Mouse (Mus musculus) kidney, adult 9 months (tissue): Measurements from ENCODE around the gene Filip1l.

Experiments
- DNase-seq: peaks from one replicate; pipeline ENCODE4 v3.0.0; 2022

The Filip1l gene

DNA sequence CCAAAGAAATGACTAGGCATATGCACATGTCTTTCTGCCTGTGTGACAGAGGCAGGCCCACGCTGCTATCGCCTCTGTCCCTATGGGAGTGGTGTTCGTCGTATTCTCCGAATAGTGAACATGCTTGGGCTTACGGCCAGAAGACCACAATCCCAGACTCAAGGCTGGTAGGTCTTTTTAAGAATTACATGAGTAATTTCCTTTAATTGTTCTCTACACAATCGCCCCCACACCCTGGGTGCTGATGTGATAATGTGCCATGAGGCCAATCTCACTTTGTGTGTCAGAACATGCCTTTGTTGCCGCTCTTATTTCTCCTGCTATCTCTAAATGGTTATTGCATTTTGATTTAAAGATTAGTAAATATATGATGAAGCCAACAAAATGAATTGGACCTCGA, 132.4 kb downstream of the Filip1l start:
- DNase-seq: peak; percentile 17

DNA sequence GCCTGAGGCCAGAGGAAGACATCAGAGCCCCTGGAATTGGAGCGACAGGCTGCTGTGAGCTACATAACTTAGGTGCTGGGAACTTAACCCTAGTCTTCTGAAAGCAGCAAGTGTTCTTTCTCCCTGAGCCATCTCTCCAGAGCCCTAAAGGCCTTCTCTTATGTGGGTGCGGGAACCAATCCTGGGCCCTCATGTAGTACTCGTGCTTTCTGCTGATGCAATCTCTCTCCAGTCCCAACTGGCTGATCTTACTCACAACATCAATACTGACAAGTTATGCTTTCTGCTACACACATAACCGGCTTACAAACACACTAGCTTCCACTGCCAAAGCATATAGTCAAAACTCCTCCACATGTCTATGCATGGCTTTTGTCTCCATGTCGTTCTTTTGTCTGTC, 133.4 kb downstream of the Filip1l start:
- no peak for DNase-seq

DNA sequence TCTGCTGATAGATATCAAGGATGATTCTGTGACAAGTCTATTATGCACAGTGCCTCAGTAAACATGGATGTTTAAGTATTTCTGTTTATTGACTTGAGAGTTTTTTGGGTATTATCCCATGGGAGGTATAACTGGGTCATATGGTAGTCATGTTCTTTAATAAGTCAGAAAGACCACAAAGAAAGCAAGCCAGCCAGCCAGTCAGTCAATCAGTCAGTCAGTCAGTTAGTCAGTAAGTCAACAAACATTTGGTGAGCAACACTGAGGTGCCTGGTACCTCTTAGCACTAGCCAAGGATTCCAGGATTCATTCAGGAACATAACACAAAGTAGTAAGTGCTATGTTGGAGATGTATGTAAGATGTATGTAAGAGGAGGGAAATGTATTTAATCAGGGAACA, 135.8 kb downstream of the Filip1l start:
- no peak for DNase-seq

DNA sequence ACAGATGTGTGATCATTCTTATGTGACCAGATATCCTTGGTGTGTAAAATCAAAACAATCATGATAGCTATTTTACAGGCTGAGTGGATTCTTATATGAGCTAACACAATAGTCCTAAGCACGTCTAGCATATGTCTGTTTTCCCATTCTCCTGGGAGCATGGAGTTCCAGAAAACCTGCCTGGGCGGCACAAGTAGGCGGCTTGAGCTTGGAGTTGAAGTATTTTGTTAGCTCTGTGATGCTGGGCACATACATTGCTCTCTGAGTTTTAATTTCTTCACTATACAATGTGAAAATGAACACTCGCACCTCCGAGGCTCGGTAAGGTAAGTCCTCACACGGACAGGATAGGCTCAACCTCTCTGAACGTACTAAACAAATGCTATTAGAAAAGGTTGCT, 137.8 kb downstream of the Filip1l start:
- no peak for DNase-seq

DNA sequence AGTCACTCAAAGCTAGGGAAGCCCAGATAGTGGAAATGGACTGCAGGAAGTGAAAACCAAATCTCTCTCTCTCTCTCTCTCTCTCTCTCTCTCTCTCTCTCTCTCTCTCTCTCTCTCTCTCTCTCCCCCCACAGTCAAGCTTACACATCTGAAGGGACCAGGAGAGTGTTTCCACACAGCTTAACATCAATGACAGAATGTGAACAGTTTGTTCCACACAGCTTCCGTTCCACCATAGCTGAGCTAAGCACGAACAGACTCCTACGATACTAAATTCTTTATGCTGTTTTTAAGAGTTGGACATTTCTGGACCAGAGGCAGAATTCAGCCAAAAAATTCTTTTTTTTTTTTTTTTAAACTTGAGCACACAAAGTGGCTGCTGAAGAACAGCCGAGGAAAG, 139.0 kb downstream of the Filip1l start:
- no peak for DNase-seq

DNA sequence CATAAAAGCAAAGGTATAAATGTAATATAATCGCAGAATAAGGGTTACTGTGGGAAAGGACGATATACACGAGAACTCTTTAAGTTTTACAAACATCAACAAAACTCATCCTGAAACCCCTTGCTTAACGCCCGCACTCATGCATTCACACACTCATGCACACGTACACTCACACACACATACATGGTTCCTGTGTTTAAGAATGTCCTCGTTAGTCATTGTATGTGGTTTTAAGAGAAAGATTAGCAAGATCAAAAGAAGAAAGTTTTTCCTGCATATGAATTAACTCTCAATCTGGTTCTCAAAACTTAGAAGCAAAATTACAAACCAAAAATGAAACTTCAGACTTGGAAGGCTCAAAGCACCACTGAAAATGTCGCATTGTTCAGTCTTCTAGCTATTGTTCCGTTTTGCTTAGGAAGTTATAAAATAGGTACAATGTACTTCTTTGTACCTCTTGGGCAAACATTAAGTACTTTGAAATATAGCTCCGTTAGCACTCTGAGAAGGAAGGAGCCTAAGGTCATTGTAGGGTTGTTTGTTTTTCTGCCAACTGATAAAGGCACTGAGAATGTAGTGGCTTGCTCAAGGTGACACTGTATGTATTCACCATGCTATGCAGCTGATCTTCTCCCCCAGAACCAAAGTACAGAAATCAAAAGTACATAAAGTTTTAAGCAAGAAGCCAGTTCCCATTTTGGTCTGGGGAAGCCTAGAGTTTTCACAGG, 142.7 kb downstream of the Filip1l start:
- no peak for DNase-seq

DNA sequence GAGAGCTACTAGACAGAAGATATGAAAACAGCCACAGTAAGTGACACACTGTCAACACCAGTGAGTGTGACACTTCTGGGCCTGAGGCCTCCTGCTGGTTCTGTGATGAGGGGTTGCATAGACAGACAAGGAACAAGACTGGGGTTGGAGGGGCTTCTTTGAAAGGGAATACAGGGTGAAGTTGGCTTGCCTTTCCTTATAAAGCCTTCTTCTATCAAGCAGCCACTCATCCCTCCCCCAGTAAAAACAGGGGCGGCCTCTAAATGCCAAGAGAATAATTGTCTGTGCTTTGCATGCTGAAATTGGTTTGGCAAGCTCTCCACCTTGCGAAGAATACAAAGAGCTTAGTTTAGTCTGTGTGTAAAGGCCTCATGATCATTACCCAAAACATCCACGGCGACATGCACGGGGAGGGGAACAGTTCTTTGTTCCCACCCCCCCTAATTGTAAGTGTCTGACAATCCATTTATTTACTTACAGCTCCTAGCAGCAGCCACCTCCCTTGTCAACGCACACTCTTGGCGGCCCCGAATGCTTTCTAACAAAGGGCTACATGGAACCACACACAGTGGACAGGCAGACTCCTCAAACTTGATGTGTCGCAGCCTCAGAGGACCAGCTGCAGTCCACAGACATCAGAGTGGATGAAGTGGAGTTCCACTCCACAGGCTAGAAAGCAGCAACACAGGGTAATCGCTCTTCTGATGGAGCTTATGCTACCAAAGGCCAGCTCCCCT, 143.7 kb downstream of the Filip1l start:
- no peak for DNase-seq

DNA sequence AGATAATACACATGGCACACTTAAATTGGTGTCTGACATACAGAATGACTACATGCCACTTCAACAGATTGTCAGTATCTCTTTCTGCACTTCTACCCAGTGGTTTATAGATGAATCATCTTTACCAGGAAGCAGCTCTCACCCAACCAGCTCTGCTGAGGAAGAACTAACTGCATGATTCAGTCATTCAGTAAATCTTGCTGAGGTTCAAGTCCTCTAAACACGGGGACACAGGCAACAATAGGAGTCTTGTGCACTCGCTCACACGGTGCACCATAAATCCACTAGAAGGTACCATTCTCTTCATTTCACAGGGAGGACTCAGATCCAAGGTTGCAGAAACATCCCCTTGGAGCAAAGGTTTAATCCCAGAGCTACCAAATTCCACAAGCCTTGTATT, 148.0 kb downstream of the Filip1l start:
- no peak for DNase-seq

DNA sequence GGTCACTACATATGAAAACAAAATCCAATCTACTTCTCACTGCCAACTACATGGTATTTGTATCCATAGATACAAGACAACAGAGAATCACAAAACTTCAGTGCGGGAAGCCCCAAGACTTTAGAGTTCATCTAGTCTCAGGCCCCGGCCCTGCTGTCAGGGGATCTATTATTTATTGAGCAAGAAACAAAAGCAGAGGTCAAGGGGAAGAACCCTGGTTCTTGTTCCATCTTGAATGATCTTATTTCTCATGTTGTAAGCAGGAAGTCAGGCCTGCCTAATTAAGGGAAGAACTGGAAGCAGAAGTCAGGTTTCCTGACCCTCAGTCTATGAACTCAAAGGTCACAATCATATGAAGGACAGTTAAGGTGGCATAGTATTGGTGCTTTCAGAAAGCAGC, 149.3 kb downstream of the Filip1l start:
- peak; percentile 28 for DNase-seq

DNA sequence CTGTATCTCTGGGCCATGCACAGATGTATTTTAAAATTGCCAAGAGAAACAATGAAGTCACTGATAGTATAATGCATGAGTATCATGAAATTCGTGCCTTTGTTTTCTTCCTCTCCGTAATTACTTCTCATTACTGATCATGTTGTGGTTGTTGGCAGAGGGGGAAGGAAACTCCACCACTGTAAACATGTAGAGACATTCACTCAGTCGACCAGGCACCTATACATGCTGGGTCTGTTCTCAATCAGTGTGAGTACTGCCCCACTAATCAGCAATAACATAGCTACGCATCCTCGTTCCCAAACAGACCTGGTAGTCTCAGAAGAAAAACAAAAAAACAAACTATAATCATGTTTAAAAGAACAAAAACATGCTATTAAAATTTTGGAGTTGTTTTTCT, 149.9 kb downstream of the Filip1l start:
- DNase-seq: no peak

DNA sequence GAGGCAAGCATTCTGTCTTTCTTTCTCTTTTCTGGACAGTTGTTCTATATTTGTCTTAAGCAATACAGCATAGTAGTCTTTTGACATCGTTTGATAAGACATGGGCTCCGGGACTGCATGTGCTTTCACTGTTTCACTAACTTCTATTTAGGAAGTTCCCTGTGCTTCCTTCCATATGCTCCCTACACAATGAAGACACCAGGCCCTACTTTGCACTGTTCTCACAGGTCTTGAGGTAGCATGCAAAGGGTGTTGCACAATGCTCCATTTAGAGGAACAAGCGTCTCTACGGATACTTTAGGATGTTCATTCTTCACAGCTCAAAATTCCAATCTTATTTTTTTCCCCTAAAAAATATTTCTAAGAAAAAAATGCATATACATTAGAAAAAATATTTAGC, 151.8 kb downstream of the Filip1l start:
- DNase-seq: no peak

DNA sequence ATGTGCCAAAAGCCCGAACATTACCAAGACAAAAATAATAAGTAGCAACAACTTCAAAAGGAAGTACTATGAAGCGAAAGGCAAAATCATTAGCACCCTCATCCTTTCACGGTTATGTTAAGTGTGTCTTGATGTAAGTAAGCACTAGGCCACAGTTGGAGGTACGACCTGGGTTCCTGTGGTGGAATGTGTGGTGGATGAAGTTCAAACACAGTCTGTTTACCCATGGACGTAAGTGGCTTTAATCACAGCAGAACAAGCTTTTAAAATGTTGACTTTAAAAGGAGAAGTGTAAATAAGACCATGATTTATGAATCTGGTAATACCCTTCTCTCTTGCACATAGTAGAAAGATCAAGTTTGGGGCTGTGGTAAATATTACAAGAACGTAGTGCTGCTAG, 153.2 kb downstream of the Filip1l start:
- no peak for DNase-seq

DNA sequence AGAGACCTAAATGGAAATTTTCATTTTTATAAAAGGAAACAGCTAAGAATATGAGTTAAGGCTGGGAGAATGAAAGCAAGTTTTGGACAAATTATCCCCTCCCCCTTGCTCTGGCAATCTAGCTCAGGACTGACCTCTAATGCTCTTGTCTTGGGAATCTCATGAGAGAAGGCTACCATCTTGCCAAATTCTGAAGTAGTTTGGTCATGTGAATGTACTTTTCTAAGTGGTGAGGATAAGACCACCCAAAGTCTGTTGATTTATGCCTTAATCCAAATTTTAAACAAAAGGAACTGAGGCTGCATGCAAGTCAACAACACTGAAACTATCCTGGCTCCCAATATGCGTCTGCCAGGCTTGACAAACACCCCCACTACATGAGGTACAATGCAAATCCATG, 155.5 kb downstream of the Filip1l start:
- no peak for DNase-seq

DNA sequence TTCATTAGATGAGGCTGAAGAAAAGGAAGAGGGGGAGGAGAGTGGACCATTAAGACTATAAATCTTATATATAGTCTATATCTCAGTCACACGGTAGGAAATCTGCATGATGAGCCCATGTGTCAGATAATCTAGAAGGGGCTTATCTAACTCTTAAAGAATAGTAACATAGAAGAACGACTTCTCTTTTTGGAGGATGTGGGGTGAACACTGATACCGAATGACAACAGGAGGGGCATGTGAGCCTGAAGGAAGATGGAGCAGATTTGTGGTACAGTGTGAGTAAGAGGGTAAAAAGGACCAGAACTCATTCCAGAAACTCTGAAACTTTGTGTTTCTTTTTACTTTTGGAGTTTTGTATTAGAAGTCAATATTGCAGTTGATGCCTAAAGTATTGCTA, 156.2 kb downstream of the Filip1l start:
- no peak for DNase-seq

DNA sequence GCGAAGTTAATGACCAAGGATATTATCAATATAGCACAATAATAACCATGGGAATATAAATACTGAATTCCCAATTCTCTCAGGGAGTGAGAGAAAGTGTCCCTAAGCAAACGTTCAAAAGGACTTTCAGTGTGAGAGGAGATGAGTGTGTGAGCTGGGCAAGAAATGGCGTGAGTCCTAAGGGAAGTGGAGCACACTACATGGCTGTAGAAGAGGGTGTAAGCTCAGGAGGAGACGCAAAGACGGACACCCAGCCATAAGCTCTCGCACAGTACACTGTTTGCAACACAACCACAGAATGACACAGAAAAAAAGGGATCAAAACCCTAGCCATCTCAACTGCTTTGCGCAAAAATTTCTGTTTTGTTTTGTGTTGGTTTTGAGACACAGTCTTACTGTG, 160.7 kb downstream of the Filip1l start:
- DNase-seq: no peak

DNA sequence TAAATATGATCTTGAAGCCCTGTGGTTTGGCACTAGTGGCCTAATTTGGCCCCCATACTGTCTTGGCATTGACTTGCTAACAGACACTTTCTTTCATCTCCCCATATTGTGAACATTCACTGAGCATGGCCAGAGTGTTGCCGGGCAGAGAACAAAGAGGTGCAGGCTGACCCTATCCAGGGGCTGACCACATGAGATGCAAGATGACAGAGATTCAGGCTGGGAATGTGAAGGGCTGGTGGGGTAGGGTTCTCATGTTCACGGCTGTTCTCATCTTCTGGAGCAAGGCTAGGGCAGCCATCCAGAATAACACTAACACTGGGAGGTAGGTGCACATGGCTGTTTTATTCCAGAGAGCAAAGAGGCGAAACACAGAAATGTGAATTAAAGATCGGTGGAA, 161.5 kb downstream of the Filip1l start:
- no peak for DNase-seq

DNA sequence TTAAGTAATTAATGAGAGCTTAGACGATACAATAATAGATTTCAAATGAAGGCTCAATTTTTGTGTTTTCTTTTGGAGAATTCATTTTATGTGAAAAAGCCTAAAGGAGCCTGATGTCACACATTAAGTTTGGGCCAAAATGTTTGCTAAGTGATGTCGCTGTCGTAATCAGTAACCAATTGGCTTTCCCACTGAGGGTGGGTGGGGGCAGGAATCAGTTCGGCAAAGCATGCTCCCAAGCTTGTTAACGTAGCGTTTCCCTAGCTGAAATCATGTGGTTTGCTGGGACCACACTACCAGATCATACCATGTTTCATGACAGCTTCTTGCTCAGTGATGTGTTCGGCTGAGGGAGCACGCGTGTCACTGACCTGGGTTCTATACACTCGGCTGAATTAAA, 162.7 kb downstream of the Filip1l start:
- DNase-seq: no peak

DNA sequence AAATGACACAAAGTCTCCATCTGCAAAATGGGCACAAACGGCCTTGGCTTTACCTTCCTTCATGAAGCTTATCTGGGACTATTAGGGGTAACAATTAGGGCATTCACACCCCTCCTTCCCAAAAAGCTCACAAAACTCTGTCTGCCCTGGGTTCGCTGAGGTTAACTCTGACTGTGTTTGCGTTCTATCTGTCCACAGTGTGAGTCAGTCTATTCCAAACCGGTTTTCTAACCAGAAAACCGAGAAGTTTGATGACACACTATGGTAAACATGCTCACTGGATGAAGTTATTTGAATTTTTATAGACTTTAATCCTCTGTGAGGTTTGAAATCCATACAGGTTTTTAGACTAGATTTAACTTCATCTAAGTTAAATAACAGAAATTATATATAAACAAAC, 172.2 kb downstream of the Filip1l start:
- no peak for DNase-seq

DNA sequence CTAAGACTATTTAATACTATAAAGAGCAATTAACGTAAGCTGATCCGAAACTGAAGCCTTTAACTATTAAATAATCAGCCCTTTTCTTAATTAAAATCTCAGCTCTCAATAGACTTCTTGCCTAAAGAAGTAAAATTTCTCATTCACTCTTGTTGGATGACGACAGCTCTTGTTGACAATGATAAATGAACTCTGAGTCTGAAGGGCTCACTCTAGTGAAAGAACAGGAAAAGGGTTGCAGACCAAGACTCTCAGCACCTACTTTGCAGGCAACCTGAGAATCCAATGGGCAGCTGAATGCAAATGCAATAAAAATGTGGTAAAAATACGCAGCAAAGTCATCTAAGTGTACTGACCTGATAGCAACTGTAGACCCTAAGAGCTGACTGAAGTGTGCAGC, 172.6 kb downstream of the Filip1l start:
- DNase-seq: no peak

DNA sequence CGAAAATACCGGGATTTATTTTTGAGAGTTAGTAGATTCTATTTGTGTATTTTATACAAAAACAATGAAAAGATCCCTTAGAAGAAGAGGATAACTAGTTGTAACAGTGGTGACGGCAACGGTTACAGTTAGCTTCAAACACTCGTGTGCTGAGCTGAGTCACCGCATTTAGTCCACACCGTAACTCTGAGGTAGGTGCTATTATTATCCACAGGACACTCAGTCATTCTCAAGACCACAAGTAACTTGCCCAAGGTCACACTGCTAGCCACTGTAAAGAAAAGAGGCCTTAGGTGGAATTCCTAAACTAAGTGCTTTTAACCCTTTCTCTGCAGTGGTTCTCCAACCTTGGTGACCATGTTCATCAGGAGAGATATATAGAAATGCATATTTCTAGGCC, 174.0 kb downstream of the Filip1l start:
- DNase-seq: no peak

DNA sequence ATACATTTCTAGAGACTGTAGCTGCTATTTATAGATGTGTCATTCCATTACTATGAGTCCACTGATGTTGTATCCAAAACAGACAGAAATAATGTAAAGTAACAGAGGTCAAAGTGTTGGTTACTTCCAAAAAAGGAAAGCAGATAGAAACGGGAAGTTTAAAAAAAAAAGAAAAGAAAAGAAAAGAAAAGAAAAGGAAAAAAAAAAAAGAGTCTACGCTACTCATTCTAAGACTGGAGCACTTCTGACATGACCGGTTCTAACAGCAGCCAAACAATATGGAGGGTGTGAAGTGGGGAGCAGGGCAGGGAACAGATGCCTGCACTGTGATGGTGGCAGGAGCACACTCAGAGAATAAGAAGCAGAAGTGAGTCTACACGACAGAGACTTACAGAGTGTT, 175.6 kb downstream of the Filip1l start:
- DNase-seq: no peak

DNA sequence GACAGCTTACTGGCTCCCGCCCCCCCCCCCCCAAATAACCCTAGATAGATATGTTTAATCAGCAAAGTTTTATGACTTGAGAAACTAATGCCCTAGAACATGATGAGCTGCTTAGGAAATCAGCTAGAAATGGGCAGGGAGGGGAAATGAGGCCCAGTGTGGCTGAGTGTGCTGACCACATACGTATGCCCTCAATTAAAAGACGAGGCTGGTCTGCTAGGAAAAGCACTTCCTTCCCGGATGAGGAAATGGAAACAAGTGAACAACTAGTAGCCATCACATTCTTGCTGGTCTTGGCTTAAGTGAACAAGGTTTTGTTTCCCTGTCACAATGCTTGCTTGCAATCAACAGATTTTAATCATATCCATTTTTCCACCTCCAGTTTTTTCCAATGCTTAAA, 177.7 kb downstream of the Filip1l start:
- no peak for DNase-seq

DNA sequence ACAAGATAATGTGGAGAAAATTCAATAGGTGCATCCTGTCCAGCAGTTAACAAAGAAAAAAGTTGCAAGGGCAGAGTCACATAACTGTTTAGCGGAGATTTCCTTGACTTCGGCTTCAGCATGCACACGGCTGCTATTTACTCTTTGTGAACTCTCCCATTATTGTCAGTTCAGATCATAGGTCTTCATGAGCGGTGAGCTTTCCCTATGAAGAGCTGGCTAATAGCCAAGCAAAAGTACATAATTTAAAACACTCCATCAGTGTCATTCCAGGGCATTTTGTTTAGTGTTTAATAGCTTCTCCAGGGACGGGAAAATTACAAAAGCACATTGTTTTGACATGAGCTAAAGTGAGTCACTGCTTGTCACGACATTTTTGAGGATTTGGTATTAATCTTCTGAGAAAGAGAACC, 179.2 kb downstream of the Filip1l start:
- DNase-seq: no peak

DNA sequence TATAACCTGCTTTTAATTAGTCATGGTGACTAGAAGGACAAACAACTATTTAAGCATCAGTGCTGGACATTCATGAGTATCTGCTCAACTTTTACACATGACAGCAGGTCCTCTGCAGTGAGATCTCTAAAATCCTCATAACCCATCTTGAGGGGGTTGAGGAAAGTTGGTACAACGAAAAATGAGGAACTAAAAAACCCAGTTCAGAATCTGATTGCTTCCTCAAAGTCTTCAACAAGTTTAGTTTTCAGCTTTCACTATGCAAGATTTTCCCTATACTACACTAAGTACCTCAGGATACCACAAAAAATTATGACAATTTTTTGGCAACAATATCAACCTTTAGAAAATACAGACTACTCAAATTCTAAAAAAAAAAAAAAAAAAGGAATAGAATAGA, 181.5 kb downstream of the Filip1l start:
- DNase-seq: no peak

DNA sequence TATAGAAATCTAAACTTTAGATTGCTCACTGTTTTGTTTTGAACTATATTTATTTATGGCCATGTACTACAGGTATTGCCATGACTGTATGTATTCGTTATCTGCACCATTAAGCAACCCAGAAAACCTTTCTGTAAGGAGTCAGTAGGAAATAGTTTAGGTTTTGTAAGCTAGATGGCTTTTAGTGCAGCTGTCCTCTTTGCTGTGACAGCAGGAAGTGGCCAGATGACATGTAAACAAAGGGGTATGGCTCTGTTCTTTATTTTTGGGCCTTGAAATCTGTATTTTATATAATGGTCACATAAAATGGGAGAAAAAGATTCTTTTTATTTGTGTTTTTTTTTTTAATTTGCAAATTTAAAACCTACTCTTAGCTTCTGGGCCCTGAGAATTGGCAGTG, 181.9 kb downstream of the Filip1l start:
- DNase-seq: no peak
